Mouse (Mus musculus) telencephalon, adult 2 months (tissue): ENCODE measurements around the gene Hivep2.
A peak's percentile ranks its signal among the peaks of the same experiment; 100 is the strongest.

Experiments used
- DNase-seq: peaks from one replicate; pipeline ENCODE4 v3.0.0-alpha.2; 2011; ENCODE audit warnings: low read depth, low spot score

Gene Hivep2

GRCm38 (mm10) chr10:14048322-14048915 lies 82.5 kb downstream of the Hivep2 start:
- no peak for DNase-seq

- DNase-seq: peak; percentile 60
Measured at GRCm38 (mm10) chr10:14048916-14049445, 83.1 kb downstream of the Hivep2 start.

GRCm38 (mm10) chr10:14049686-14050085 lies 83.8 kb downstream of the Hivep2 start:
- no peak for DNase-seq

- DNase-seq: no peak
Measured at GRCm38 (mm10) chr10:14050586-14050985, 84.7 kb downstream of the Hivep2 start.

- DNase-seq: no peak
Measured at GRCm38 (mm10) chr10:14052109-14052689, 86.3 kb downstream of the Hivep2 start.

GRCm38 (mm10) chr10:14054860-14055259 lies 89.0 kb downstream of the Hivep2 start:
- no peak for DNase-seq

GRCm38 (mm10) chr10:14055533-14055981 lies 89.7 kb downstream of the Hivep2 start:
- no peak for DNase-seq

- no peak for DNase-seq
Measured at GRCm38 (mm10) chr10:14056057-14056456, 90.2 kb downstream of the Hivep2 start.

- DNase-seq: no peak
Measured at GRCm38 (mm10) chr10:14056584-14057451, 90.9 kb downstream of the Hivep2 start.

- no peak for DNase-seq
Measured at GRCm38 (mm10) chr10:14057841-14058605, 92.1 kb downstream of the Hivep2 start.

- DNase-seq: no peak
Measured at GRCm38 (mm10) chr10:14058742-14059141, 92.9 kb downstream of the Hivep2 start.

- DNase-seq: no peak
Measured at GRCm38 (mm10) chr10:14059581-14059980, 93.7 kb downstream of the Hivep2 start.

- peak; percentile 80 for DNase-seq
Measured at GRCm38 (mm10) chr10:14060302-14060701, 94.4 kb downstream of the Hivep2 start.

- no peak for DNase-seq
Measured at GRCm38 (mm10) chr10:14063226-14063625, 97.4 kb downstream of the Hivep2 start.

- DNase-seq: no peak
Measured at GRCm38 (mm10) chr10:14064759-14065395, 99.0 kb downstream of the Hivep2 start.

GRCm38 (mm10) chr10:14067802-14068201 lies 101.9 kb downstream of the Hivep2 start:
- no peak for DNase-seq

- DNase-seq: no peak
Measured at GRCm38 (mm10) chr10:14070498-14071079, 104.7 kb downstream of the Hivep2 start.

- DNase-seq: no peak
Measured at GRCm38 (mm10) chr10:14072504-14072903, 106.6 kb downstream of the Hivep2 start.

GRCm38 (mm10) chr10:14075767-14076166 lies 109.9 kb downstream of the Hivep2 start:
- no peak for DNase-seq

- no peak for DNase-seq
Measured at GRCm38 (mm10) chr10:14076880-14077279, 111.0 kb downstream of the Hivep2 start.

- DNase-seq: no peak
Measured at GRCm38 (mm10) chr10:14080830-14081229, 115.0 kb downstream of the Hivep2 start.
